Mouse (Mus musculus) G1E-ER4 (cell line): ENCODE results near the gene Olfr984. TPM values are rescaled to one million over a fixed set of nuclear protein-coding genes. Genes with fewer than 3 reads are reported as not detected.

Source experiments
- GATA1 ChIP-seq: IDR thresholded peaks from one replicate; pipeline ENCODE4 v1.8.0; 2012; ENCODE audit warnings: low read length, inconsistent platforms
- polyA plus RNA-seq: library from polyadenylated mRNA; stranded (reverse); fragments of >175 nt; gene quantifications from 2 replicates; pipeline ENCODE4 v1.2.3, GENCODE M21; 2012

Gene Olfr984
- not detected in 2 replicates for polyA plus RNA-seq

GRCm38 (mm10) chr9:40114106-40114505 lies at the start of gene Olfr984:
Gene Olfr984 (minus strand): TSS chr9:40114206.
- no peak for TF ChIP-seq GATA1

- no peak for TF ChIP-seq GATA1
Measured at GRCm38 (mm10) chr9:40155118-40155644, 41.2 kb upstream of the Olfr984 start.

- no peak for TF ChIP-seq GATA1
Measured at GRCm38 (mm10) chr9:40141544-40141943, 27.5 kb upstream of the Olfr984 start.

GRCm38 (mm10) chr9:40139484-40139883 lies 25.5 kb upstream of the Olfr984 start:
- no peak for TF ChIP-seq GATA1

GRCm38 (mm10) chr9:40136987-40137688 lies 23.1 kb upstream of the Olfr984 start:
- no peak for TF ChIP-seq GATA1

GRCm38 (mm10) chr9:40130556-40130955 lies 16.6 kb upstream of the Olfr984 start:
- TF ChIP-seq GATA1 = no peak

- TF ChIP-seq GATA1 = no peak
Measured at GRCm38 (mm10) chr9:40130084-40130483, 16.1 kb upstream of the Olfr984 start, which contains the start of gene Olfr985. Gene Olfr985 (minus strand): TSS chr9:40130184.

GRCm38 (mm10) chr9:40117287-40117659 lies 3.3 kb upstream of the Olfr984 start:
- TF ChIP-seq GATA1 = no peak

- TF ChIP-seq GATA1 = no peak
Measured at GRCm38 (mm10) chr9:40116645-40117286, 2.8 kb upstream of the Olfr984 start.

GRCm38 (mm10) chr9:40094769-40095168 lies 19.2 kb downstream of the Olfr984 start:
- TF ChIP-seq GATA1 = no peak

- TF ChIP-seq GATA1 = no peak
Measured at GRCm38 (mm10) chr9:40093495-40093894, 20.5 kb downstream of the Olfr984 start, which contains the start of gene Olfr983. Gene Olfr983 (minus strand): TSS chr9:40093595.

GRCm38 (mm10) chr9:40073529-40073928 lies 40.5 kb downstream of the Olfr984 start, which contains the start of gene Olfr982:
Gene Olfr982 (plus strand): TSS chr9:40073829.
- TF ChIP-seq GATA1 = no peak

GRCm38 (mm10) chr9:40050138-40050537 lies 63.9 kb downstream of the Olfr984 start:
- no peak for TF ChIP-seq GATA1

Other genes starting within 250 kb of the Olfr984 start
- gene Olfr972, start 247.8 kb downstream of the Olfr984 start, polyA plus RNA-seq = not detected in 2 replicates
- not detected in 2 replicates for gene Olfr229, start 206.9 kb downstream of the Olfr984 start, polyA plus RNA-seq
- not detected in 2 replicates for gene Olfr974, start 176.7 kb downstream of the Olfr984 start, polyA plus RNA-seq
- not detected in 2 replicates for gene Olfr975, start 162.2 kb downstream of the Olfr984 start, polyA plus RNA-seq
- gene Olfr976, start 153.1 kb downstream of the Olfr984 start, polyA plus RNA-seq = not detected in 2 replicates
- not detected in 2 replicates for gene Olfr978, start 122.1 kb downstream of the Olfr984 start, polyA plus RNA-seq
- gene Olfr979, start 110.7 kb downstream of the Olfr984 start, polyA plus RNA-seq = not detected in 2 replicates
- gene Olfr980, start 104.6 kb downstream of the Olfr984 start, polyA plus RNA-seq = not detected in 2 replicates
- gene Olfr981, start 92.7 kb downstream of the Olfr984 start, polyA plus RNA-seq = not detected in 2 replicates
- gene Olfr982, start 40.4 kb downstream of the Olfr984 start, polyA plus RNA-seq = not detected in 2 replicates
- gene Olfr983, start 20.6 kb downstream of the Olfr984 start, polyA plus RNA-seq = not detected in 2 replicates
- gene Olfr985, start 16.0 kb upstream of the Olfr984 start, polyA plus RNA-seq = not detected in 2 replicates
- not detected in 2 replicates for gene Tmem225, start 33.9 kb upstream of the Olfr984 start, polyA plus RNA-seq
- gene Olfr986, start 66.7 kb upstream of the Olfr984 start, polyA plus RNA-seq = not detected in 2 replicates
- gene Zfp202, start 78.1 kb upstream of the Olfr984 start, polyA plus RNA-seq = 0.55 and 0.66 TPM in 2 replicates
- not detected in 2 replicates for gene Scn3b, start 155.0 kb upstream of the Olfr984 start, polyA plus RNA-seq